Mouse (Mus musculus) liver, embryonic 14.5 days (tissue): ENCODE measurements around the gene Ntf3.

ENCODE experiments used
- CTCF ChIP-seq: IDR thresholded peaks from 2 replicates; pipeline ENCODE4 v1.5.1; 2016; ENCODE audit warnings: antibody characterized with exemption, low read depth, control low read depth
- EP300 ChIP-seq: IDR thresholded peaks from 2 replicates; pipeline ENCODE4 v1.6.1; 2016; ENCODE audit warnings: antibody characterized with exemption, low read depth

- TF ChIP-seq CTCF (no peak), EP300 (no peak)
Measured at GRCm38 (mm10) chr6:126163861-126164755, 2.6 kb downstream of the Ntf3 start.
